Mouse (Mus musculus) stomach, postnatal 0 days (tissue): Measurements from ENCODE around the gene Serinc3.

ENCODE experiments used
- CTCF ChIP-seq: IDR thresholded peaks from 2 replicates; pipeline ENCODE4 v1.5.1; 2016; ENCODE audit warnings: antibody characterized with exemption, low read depth, mild to moderate bottlenecking, moderate library complexity
- EP300 ChIP-seq: optimal IDR thresholded peaks from 2 replicates; pipeline ENCODE3; 2016; ENCODE audit warnings: antibody characterized with exemption

DNA sequence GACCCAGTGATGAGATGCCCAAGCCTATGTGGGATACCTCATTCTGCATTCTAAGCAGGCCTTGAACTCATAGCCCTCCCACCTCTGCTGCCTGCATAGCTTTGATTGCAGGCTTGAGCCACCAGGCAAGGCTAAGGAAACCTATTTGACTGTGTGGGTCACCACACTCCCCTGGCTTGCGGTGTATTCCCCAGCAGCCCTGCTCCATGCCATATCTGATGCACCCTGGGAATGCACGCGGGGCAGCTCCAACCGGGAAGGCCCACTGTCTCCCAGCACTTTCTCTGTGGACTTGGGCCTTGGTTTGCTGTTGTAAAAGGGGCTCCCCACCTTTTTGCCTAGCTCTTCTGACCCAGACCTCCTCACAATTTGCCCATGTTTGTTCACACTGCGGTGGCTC, 31.7 kb downstream of the Serinc3 start:
- TF ChIP-seq CTCF, result no peak
- TF ChIP-seq EP300, result no peak
